Mouse (Mus musculus) CH12F3 (cell line): ENCODE results near the gene Mesd.

Experiments used
- in situ Hi-C: fragments of 300-500 bp; cut with MboI; formaldehyde crosslinking; loops from 2 replicates; pipeline ENCODE4 v1.14.3; 2020; ENCODE audit warnings: low sequenced_read_pairs

Gene Mesd

DNA sequence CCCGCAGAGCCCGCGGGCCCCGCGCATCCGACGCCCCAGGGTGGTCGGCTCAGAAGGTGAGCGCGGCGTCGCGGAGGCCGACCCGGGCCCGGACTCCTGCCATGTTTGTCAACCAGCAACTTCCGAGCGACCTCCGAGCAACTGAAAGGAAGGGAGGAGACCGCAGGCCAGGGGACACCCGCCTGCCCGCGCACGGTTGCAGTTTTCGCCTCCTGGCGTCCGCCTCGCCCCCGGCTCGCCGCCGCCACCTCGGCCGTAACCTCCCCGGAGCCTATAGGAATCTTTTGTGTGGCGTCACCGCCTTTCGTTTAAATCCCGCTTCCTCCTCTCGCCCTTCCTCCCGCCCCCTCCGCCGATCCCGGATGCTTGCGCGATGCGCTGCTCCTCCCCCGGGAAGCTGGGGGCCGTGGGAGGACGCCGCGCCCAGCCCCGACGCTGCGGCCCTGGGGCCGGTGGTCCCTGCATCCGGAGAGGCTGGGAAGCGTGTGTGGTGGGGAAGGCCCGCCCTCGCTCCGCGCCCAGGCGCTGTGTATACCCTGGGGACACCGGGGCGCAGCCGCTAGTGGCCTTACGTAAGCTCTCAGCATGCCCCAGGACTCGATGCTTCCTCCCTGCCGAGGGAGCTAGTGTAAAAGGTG, at the start of gene Mesd, which contains the start of gene Tlnrd1:
TSS of gene Mesd (plus strand) at position 446 of the 638 bp plus-strand sequence.
TSS of gene Tlnrd1 (minus strand) at position 285 of the 638 bp plus-strand sequence.
- in situ Hi-C loops = loop anchor here (25.0 kb wide), 1 partner anchor 322 kb away; no protein-coding TSS in a partner anchor

DNA sequence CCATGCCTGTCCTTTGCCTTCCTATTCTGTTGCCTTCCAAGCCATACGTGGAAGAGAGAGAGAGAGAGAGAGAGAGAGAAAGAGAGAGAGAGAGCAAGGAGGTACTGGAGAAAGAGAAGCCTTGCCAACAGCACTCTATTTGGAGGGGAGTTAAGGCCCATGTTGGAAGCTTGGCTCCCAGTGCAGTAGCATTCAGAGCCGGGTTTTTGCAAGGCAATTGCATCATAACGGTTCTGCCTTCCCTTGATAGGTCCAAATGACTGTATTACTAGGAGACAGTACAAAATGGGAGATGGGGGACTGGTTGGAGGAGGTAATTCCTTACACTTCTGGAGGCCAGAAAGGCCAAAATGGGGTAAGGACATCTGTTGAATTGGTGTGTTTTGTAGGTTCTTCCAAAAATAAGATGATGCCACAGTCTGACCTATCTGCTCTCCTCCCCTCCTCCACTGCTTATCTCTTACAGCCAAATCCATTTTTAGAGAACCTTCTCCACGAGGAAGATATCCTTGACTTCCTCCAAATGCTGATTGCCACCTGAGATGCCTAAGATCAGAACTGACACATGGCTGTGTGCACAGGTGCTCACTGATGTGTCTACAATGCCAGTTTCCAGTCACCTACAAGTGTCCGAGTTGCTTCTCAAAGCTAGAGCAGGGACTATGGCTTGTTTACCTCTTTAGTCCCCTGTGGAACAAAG, 45.6 kb upstream of the Mesd start:
- in situ Hi-C loops = no loop called here

DNA sequence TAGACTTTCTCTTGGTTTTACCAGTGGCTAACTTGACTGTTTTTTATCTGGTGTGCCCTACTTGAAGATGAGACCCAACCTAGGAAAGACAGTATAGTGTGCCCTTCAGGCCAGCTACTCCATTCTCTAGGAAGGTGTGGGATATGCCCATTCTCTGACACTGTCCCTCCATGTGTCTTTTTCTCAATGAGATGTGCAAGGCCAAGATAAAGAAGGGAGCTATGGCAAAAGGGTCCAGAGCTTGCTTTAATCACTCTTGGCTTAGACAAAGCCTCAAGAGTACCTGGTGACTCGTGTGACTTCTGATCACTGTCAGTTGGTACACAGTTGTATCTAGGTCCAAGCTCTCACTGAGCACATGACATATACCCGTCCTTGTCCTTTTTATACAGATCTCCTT, 44.2 kb upstream of the Mesd start:
- in situ Hi-C loops = no loop called here

DNA sequence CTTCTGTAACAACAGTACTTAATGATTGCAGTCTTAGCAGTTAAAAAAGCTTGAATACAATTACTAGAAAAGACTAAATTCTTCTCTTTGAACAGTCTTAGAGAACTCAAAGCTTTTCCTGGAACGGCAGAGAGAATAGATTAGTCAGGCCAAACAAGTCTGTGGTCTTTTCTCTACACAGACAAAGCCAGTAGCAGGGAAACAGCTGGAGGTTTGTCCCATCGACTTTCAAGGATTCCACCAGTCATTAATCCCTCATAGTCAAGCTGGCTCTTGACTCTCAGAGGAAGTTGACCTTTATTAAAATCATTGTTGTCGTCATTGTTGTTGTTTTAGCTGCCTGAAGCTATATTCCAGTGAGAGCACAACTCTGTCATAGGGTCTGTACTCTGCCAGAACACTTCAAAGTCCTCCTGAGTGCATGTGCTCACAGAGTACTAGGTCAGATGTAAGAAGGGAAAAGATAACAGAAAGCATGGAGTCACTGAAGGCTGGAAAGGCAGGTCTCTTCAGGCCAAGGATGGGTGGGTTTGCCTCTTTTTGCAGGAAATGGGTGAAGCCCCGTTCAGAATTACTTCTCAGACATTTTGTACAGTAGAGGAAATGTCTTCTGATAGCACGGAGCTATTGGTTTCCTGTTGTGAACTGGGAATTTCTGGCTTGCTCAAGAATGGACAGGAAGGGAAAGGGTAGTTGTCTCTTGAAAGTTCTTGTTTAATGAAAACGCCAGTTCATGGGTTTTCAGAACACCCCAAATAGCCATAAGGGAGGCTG, 41.6 kb upstream of the Mesd start:
- in situ Hi-C loops = no loop called here

DNA sequence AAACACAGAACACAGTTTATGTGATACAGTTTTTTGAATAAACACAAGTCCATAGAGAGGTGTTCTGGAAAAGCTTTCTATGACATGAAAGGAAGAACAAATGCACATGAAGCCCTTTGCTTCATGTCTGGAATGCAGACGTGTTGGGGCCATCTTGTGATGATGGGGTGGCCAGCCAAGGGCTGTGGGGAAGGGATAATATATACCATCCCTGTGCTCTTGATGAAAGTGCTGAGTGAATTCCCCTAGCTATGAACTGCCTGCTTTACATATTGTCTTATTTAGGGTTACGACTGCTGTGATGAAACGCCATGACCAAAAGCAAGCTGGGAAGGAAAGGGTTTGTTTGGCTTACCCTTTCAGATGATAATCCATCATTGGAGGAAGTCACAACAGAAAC, 39.5 kb upstream of the Mesd start:
- in situ Hi-C loops = no loop called here

DNA sequence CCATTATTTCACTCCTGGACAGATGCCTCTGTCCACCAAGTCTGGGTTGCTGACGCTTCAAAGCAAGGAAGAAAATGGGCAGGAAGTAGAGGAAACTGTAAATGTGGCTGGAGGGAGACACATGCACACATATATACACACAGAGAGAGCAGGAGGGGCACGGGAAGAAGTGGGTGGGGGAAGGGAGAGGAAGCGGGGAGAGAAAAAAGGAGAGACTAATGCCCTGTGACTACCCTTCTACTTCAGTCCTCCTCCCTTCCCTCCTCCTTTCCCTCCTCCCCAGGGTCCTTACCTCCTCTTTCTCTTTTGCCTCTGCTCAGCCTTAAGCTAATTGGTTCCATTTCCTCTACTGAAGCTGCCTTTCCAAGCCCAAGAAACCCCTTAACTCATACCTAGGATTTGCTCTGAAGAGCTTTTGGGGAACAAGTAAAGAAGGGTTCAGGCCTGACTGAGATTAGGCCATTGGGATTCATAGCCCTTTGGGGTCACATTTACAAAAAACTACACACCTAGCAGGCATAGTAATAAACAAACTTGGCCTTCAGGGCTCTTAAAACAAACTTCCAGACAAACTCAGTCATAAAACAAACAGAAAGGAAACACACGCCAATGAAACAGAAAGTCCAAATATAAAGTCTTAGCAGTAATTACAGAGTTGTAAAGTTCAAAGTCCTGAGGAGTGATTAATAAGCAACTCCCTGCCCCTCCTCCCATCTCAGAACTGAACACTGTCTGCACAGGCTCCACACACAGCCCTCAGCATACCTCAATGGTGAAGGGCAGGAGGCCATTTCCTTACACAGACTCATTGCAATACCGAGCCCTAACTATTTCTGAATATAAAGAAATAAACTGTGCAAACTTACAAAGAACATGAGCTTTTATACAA, 36.8 kb upstream of the Mesd start:
- in situ Hi-C loops = no loop called here

DNA sequence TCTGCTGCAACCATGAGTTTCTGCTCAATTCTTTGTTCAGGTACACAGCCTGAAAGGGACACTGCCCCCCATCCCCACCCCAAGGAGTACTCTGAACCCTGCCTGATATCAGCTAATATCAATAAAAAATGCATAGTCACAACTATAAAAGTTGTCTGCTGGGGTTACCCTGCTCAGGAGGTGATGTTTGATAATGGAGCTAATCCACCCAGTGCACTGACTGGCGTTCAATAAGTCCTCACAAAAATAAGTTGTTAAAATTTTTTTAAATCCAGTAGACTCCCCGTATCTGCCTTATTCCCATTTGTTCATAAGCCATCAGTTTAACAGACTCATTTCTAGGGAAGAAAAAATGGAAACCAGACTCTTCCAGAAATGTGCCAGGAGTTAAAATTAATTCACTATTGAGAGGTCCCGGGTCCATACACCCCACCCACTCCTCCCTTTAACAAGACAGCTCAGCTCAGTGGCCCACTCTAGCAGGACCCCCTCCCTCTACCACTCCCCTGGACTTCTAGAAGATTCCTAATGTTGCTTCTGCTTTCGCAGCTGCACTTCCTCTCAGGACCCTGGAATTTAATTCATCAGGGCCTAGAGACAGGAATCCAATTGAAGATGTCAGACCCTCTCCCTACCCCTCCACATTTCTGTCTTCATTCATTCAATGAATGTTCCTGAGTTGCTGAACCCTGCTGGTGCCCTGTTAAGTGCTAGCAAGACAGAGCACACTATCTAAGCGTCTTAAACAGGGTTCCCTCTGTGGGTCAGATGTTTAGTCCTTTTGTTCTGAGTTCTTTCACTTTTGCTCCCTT, 32.5 kb upstream of the Mesd start:
- in situ Hi-C loops = no loop called here

DNA sequence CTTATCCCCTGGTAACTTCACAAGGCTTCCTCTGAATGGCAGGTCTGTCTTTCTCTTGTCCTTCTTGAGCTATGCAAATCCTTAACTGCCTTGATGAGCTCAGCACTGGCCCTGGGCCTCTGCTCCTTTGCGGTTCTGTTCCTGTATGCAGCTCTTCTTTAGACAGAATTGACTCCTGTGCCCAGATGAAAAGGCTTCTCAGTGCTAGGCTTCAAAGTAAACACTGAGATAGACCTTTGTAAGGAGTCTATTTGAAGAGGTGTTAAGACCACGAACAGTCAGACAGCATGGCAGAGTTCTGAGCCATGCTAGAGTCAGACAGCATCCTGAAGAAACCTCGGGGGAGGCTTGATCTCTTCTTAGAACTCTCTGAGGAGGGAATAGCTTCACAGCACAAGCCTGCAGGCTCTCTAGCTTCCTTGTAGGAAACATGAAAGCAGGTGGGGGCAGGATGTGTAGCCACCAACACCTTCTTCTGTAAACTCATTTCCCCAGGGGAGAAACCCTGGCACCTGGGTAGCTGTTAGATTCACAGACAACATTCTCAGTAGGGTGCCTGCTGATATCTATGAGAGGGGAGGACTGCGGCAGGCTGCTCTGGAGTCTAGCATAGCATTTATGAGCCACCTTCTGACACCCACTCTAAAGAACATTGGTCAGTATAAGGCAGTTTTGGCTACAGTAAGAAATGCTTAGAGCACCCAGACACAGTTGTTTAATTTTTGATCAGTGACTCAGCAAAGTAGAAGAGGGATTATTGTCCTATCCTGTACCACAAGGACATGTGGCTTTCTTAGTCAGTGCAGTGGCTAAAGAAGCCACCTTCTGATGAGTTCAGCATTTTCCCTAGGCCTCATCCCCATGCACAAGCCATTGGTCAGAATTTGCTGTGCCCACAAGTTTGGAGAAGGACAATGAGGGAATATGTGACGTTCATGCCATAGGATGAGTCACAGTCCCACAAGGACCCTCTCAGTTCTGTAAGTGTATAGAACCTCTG, 31.6 kb upstream of the Mesd start:
- in situ Hi-C loops = no loop called here

DNA sequence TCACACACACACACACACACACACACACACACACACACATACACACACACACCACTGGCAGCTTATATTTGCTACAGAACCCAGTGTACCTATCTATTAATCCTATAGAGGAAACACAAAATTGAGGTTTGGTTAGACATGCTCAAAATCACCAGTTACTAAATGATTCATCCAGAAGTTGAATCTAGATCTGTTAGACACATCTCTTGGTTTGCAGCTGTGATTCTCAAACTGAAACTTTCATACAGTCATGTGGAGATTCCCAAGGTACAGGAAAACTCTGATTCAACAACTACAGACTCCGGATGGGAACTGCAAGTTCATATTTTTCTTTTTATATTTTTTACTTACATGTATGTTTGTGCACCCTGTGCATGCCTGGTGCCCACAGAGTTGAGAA, 29.1 kb upstream of the Mesd start:
- in situ Hi-C loops = no loop called here

DNA sequence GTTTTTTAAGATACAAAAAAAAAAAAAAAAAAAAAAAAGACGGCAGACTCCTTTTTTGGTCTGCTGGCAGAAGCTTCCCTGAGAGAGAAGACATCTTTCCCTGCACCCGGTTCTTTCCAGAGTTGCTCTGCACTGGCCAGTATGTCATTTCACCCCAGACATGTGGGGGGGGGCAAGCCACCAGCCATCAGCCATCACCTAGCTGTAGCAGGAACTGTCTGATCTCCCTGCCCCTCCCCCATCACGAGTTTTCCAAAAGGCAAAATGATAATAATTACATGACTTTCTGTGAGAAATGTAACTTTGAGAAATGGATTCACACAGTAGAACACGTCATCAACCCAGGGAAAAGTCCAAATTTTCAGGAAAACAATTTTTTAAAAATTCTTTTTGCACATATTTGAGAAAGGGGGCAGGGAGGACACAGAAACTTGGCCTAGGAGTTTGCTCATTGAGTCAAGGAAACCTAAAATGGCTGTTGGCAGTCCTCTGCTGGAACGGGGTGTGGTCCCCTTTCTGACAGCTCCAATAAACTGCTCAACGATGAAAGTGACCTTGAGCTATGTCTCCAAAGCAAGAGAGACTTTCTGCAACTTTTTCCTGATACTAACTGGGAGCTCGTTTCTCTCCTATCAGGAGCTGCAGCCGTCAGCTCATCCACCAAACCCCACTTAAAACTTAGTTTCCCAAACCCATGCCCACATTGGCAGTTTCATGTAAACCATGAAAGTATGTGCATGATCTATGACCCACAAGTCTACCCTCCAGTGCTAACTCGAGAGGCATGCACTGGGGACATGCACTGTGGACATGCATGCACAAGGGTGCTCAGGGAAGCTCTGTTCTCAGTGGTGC, 27.7 kb upstream of the Mesd start:
- in situ Hi-C loops = no loop called here

DNA sequence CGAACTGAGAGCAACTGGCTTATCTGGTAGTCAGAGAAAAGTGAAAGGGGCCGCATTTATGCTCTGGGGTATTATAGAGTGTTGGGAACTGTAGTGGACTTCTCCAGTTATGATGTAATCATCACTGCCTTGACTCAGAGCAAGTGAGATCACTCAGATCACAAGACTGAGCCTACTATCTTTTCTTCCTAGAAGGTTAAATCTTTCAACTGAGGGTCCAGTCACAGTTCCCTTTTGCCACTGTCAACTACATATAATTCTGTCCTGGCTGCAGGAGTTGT, 27.1 kb upstream of the Mesd start:
- in situ Hi-C loops = no loop called here

DNA sequence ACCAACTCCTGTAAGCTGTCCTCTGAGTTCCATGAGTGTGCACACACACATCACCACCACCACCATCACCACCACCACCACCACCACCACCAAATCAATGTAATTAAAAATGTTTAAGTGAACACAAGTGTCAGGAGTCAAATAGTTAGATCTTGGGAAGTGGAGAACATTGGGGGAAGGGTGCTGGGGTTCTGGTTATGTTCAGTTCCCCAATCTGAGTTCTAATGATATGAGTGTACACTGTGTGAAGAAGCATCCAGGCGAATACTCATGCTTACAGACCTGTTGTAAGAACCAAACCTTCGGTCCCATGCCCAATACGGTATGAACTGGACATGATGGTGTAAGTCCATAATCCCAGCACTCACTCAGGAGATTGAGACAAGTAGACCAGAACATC, 26.3 kb upstream of the Mesd start:
- in situ Hi-C loops = no loop called here

DNA sequence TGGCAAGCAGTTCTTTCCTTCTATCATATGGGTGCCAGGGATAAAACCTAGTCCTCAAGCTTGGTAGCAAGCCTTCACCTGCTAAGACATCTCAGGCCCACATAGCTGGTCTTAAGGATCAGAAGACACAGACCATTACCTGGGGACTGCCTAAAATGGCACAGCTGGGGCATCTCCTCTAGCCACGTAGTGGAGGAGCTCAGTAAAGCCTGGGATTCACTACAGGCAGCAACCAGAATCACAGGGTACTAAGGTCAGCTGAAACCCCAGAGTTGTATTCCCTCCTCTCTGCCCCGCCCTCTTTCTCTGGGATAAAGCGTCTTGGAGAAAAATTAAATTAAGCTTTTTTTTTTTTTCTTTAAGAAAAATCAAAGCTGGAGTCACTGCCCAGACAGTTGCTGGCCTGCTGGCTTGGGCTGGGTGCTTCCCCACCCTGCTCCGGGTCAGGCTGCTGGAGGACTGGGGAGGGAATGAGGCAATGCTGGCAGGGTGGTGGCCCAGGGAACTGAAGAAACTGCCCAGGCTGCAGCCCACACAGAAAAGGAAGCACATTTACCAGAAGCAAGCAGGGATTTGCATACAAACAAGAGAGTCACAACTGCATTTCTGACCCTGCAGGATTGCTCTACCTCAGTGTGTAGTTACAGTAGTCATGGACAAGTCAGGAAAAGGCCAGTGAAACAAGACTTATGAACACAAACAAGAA, 24.7 kb upstream of the Mesd start:
- in situ Hi-C loops = no loop called here

DNA sequence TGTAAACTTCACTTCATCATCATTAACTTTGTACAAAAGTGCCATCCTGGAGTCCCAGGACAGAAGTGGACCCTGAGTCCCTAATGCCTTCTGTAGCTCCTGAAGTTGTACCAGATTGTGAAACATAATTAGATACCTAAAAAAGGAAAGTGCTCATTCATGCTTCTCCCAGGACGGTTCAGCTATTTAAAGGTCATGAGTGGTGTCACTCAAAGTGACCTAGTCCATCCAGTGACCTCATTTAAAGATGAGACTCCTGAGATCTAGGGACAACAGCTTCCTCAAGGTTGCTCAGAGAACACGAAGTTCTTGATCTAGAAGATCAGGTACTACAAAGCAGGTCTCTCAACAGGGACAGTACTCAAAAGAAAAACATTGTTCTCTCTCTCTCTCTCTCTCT, 20.7 kb upstream of the Mesd start:
- in situ Hi-C loops = no loop called here

DNA sequence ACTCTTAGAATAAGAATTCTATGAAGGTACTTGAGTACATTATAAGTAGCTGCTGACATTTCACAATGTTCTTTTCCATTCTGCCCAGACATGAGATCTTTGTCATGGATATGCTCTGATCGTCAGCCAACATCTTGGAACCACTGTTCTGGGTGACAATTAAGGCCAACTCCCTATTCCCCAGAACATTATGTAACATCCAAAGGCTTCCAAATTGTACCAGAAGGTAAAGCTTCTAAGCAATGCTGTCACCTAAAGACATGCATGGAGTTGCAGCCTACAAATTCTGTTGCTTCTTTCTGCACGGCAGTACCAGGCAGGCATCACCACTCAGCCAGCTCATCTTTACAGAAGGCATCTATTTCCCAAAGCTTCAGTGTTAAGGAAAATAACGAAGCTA, 16.1 kb upstream of the Mesd start:
- in situ Hi-C loops = no loop called here

DNA sequence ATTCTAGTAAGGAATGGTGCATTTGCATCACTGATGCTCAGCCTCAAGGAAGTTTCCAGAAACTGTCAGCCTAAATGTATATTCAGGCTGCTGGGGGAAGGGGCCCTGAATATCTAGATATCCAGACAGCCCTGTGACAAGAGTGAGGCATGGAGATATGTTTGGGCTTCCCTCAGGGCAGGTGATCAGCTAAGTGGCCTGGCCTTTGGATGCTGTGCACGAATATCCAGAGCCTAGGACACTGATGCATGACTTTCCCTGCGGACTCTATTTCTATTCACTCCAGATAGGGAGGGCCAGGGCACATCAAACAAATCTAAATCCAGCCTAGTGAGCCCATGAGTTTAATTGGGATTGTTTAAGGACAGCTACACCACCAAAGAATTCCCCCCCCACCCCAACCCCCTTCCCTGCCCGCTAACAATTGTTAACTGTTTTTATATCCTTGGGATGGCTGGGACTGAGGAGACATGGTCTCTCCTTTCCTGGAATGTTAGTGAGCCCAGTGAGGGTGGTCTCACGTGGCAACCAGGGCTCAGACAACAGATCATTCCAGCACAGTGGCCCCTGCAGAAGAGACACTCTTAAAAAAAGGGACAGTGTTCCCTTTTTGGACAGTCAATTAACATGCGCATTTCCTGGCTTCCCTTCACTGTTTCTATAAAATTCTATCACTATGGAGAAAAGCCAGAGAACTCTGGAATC, 14.3 kb upstream of the Mesd start:
- in situ Hi-C loops = no loop called here

DNA sequence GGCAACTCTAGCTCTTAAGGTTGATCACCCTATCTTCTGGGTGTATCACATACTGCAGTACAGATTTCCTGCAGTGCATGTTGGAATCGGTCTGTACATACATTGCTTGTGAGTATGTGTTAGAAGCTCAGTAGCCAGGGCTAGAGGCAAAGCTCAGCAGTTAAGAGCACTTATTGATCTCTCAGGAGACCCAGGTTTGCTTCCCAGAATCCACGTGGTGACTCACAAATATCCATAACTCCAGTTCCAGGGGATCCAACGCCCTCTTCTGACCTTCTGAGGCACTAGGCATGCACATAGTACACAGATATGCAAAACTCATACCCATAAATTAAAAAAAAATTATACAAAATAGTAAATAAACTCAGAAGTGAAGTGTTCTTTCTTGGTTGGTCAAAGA, 7.2 kb upstream of the Mesd start:
- in situ Hi-C loops = loop anchor here (25.0 kb wide), 1 partner anchor 315 kb away; no protein-coding TSS in a partner anchor
